Mouse (Mus musculus): ENCODE results near the gene Rapgef4. TPM values are rescaled to one million over a fixed set of nuclear protein-coding genes. Genes with fewer than 3 reads are reported as not detected.
A peak's percentile ranks its signal among the peaks of the same experiment; 100 is the strongest.

Gene Rapgef4
- 28.4 and 28.9 TPM in 2 replicates for polyA plus RNA-seq (2014; fragmentation: Nextera tagmentation; extraction: Ambion mirVana)

DNA sequence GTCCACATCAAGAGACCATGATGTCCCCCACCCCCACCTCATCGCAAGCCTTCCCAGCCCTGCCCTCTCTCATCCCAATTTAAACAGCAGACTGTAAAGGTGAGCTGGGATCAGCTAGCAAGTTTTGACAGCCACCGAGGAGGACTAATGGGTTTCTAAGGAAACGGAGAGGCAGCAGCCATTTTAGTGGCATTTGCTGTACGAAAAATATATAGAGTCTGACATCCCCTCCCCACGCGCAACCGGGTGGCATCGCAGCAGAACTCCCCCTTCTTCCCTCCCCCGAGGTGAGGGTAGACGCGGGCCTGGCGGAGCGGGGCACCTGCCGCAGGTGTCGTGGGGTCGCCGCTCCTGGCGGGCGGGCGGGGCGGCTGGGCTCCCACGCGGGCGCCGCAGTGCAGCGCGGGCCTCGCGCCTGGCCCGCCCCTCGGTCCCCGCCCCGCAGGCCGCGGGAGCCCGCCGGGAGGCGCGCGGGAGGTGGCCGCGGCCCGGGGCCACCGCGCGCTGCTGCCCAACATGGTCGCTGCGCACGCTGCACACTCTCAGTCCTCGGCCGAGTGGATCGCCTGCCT is at the start of gene Rapgef4:
Gene Rapgef4, plus strand, starts transcription at position 470 of the 572 bp plus-strand sequence.
- H3K27ac ChIP-seq: no peak within 1 kb of the TSS; the same call in 1 of the 2 replicates
- H3K4me2 ChIP-seq (replicated peaks): peak within 1 kb of the TSS; percentile 88
- no peaks in the 10 kb centered on the region for H3K27me3 ChIP-seq (ENCODE audit: control insufficient read depth, insufficient read depth, low read length)
- H3K9me3 ChIP-seq (ENCODE audit: control insufficient read depth, low read length): no peaks in the 10 kb centered on the region
- under 1% methylated on average over 47 of the region's 52 CpGs for WGBS
- H3K4me1 ChIP-seq (replicated peaks; ENCODE audit: control insufficient read depth, insufficient read depth, low read length): no peaks in the 10 kb centered on the region
- peak within 1 kb of the TSS; percentile 82 for H3K9ac ChIP-seq
- peak within 1 kb of the TSS; percentile 53 for H3K4me3 ChIP-seq (replicated peaks; ENCODE audit: low read length)
- ATAC-seq (ENCODE audit: low FRiP score) (peak; percentile 73), DNase-seq (ENCODE audit: low spot score) (peak; percentile 32)
- no peaks in the 10 kb centered on the region for H3K36me3 ChIP-seq (replicated peaks; ENCODE audit: control insufficient read depth, insufficient read depth)

DNA sequence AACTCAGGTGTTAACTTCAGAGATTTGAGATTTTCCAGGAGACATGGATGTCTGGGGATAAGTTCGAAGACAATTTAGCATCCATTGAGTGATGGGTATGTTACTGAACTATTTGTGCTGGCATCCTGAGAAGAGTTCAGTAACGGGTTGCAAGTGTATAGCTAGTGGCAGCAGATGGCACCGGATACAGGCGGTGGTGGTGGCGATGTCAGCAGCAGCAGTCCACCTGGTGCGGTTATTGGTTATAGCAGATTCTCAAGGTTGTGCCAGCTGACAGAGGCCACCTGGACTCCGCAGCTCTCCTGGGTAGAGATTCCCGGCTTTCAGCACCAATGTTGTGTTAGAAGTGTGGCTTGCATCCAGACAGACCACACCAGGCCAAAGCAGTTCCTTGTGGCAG is 47.0 kb upstream of the Rapgef4 start:
- Histone ChIP-seq H3K4me2 (replicated peaks) (no peak overlapping the region), H3K4me3 (replicated peaks; ENCODE audit: low read length) (no peak overlapping the region), H3K4me1 (replicated peaks; ENCODE audit: control insufficient read depth, insufficient read depth, low read length) (peaks cover 4% of the 10 kb centered on the region; the same call in 1 of the 2 replicates), H3K9me3 (ENCODE audit: control insufficient read depth, low read length) (no peaks in the 10 kb centered on the region), H3K9ac (no peak overlapping the region), H3K27me3 (ENCODE audit: control insufficient read depth, insufficient read depth, low read length) (no peaks in the 10 kb centered on the region), H3K27ac (no peak overlapping the region), H3K36me3 (replicated peaks; ENCODE audit: control insufficient read depth, insufficient read depth) (no peaks in the 10 kb centered on the region)
- WGBS: 93% methylated on average over 8 of the region's 8 CpGs
- ATAC-seq (ENCODE audit: low FRiP score) (no peak), DNase-seq (ENCODE audit: low spot score) (no peak)

DNA sequence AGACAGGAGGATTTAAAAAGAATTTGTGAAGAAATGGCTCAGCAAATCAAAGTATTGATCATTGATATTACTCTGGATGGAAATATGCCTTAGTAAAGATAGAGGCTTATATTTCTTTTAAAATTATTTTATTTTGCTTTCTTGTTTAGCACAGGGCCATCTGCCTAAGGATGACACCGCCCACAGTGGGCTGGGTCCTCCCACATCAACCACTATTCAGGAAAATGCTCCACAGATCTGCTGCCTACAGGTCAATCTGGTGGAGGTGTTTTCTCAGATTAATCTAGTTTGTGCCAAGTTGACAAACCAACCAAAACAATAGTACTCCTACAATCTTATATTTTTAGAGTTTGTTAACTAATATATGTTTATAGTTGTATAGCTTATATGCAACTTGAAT is 44.3 kb upstream of the Rapgef4 start:
- no peaks in the 10 kb centered on the region for H3K9me3 ChIP-seq (ENCODE audit: control insufficient read depth, low read length)
- no peaks in the 10 kb centered on the region for H3K27me3 ChIP-seq (ENCODE audit: control insufficient read depth, insufficient read depth, low read length)
- WGBS: 97% methylated on average over 1 of the region's 1 CpGs
- H3K36me3 ChIP-seq (replicated peaks; ENCODE audit: control insufficient read depth, insufficient read depth): no peaks in the 10 kb centered on the region
- H3K4me3 ChIP-seq (replicated peaks; ENCODE audit: low read length): no peak overlapping the region
- H3K4me1 ChIP-seq (replicated peaks; ENCODE audit: control insufficient read depth, insufficient read depth, low read length): peaks cover 4% of the 10 kb centered on the region; the same call in 1 of the 2 replicates
- no peak overlapping the region for H3K27ac ChIP-seq
- no peak overlapping the region for H3K9ac ChIP-seq
- ATAC-seq (ENCODE audit: low FRiP score) (no peak), DNase-seq (ENCODE audit: low spot score) (no peak)
- H3K4me2 ChIP-seq (replicated peaks): no peak overlapping the region

DNA sequence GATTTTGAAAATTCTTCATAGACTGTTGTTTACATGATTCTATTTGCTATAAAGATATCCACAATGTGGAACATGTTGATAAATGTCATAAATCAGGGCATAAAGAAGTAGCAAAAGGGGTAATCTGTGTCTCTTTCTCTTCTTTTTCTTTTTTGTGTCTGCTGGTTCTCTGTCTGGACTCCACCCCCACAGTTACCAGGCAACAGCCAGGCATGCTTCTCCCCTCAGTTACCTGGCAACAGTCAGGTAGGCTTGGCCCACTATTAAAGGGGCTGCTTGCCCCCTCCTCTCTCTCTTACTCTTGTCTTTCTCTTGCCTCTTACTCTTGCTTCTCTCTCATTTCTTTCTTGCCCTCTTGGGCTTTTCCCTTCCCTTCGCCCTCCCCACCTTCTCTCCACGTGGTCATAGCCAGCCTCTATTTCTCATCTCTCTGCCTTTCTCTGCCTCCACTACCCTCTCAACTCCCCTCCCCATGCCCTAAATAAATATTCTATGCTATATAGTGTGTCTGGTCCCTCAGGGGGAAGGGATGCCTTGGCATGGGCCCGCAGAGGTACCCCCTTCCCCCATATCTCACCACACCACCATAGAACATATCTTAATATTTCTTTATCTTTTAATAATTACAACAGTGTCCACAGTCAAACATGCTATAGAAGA is 43.3 kb upstream of the Rapgef4 start:
- no peak for ATAC-seq (ENCODE audit: low FRiP score)
- Histone ChIP-seq H3K9ac (no peak overlapping the region), H3K27ac (no peak overlapping the region), H3K4me3 (replicated peaks; ENCODE audit: low read length) (no peak overlapping the region), H3K36me3 (replicated peaks; ENCODE audit: control insufficient read depth, insufficient read depth) (no peaks in the 10 kb centered on the region), H3K9me3 (ENCODE audit: control insufficient read depth, low read length) (no peaks in the 10 kb centered on the region), H3K4me1 (replicated peaks; ENCODE audit: control insufficient read depth, insufficient read depth, low read length) (peaks cover 4% of the 10 kb centered on the region; the same call in 1 of the 2 replicates), H3K27me3 (ENCODE audit: control insufficient read depth, insufficient read depth, low read length) (no peaks in the 10 kb centered on the region), H3K4me2 (replicated peaks) (no peak overlapping the region)
- WGBS: 65% methylated on average over 3 of the region's 3 CpGs
- no peak for DNase-seq (ENCODE audit: low spot score)

DNA sequence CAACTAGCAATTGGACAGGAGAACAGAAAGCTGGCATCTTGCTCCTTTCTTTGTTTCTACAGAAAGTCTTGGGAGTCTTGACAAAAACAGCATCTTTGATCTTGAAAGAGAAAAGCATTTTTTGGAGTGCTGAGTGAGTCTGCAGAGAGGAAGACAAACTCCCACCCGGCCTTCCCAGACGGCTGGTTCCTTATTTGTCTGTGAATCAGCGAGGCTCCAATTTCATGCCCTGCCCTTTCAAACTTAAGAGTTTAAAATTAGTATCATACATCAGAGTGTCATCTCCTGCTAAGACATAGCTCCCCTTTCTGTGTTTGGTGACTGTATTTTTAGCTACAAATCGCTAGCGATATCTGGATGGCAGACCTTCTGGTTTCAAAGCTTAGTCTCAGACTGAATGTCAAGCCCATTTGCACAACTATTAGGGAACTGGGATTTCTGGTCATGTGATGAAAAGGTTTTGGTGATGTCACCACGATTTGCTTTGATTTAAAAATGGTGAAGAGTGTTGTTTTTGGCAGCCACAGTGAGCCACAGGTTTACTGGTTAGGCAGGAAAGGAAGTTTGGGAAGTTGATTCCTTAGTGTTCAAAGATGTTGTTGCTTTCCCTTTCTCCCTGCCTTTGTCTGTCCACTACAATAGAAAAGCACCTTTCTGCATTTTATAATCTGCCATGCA is 42.2 kb upstream of the Rapgef4 start:
- WGBS: 55% methylated on average over 6 of the region's 6 CpGs
- no peak for DNase-seq (ENCODE audit: low spot score)
- Histone ChIP-seq H3K4me3 (replicated peaks; ENCODE audit: low read length) (no peak overlapping the region), H3K4me2 (replicated peaks) (no peak overlapping the region), H3K9me3 (ENCODE audit: control insufficient read depth, low read length) (no peaks in the 10 kb centered on the region), H3K27ac (no peak overlapping the region), H3K4me1 (replicated peaks; ENCODE audit: control insufficient read depth, insufficient read depth, low read length) (peaks cover 4% of the 10 kb centered on the region; the same call in 1 of the 2 replicates), H3K9ac (no peak overlapping the region), H3K27me3 (ENCODE audit: control insufficient read depth, insufficient read depth, low read length) (no peaks in the 10 kb centered on the region), H3K36me3 (replicated peaks; ENCODE audit: control insufficient read depth, insufficient read depth) (no peaks in the 10 kb centered on the region)
- no peak for ATAC-seq (ENCODE audit: low FRiP score)

DNA sequence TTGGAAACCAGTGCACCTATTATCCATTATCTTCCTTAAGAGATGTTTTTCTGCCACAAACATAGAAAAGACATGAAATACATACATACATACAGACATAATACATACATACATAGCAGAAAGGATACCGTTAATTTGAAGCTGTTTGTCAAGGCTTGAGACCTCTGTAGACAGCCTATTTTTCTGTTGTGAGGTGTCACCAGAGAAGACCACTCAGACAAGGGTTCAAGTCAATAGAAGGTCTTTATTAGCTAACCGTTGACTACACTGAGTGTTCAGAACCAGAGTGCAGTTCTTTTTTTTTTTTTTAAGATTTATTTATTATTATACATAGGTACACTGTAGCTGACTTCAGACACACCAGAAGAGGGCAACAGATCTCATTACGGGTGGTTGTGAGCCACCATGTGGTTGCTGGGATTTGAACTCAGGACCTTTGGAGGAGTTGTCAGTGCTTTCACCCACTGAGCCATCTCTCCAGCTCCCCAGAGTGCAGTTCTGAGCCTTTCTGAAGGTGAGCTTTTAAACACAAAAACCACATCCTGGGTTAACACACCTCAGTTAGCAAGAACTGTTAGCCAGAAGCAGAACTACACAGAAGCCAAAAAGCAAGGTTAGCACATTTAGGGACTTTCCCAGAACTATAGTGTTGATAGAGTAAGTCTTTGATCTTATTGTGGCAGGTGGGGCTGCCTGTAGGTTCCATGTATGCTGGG is 39.9 kb upstream of the Rapgef4 start:
- H3K9ac ChIP-seq: no peak overlapping the region
- H3K27ac ChIP-seq: no peak overlapping the region
- ATAC-seq (ENCODE audit: low FRiP score) (no peak), DNase-seq (ENCODE audit: low spot score) (no peak)
- no peaks in the 10 kb centered on the region for H3K36me3 ChIP-seq (replicated peaks; ENCODE audit: control insufficient read depth, insufficient read depth)
- no peaks in the 10 kb centered on the region for H3K9me3 ChIP-seq (ENCODE audit: control insufficient read depth, low read length)
- H3K4me1 ChIP-seq (replicated peaks; ENCODE audit: control insufficient read depth, insufficient read depth, low read length): peaks cover 4% of the 10 kb centered on the region; the same call in 1 of the 2 replicates
- no peaks in the 10 kb centered on the region for H3K27me3 ChIP-seq (ENCODE audit: control insufficient read depth, insufficient read depth, low read length)
- WGBS: 98% methylated on average over 3 of the region's 3 CpGs
- H3K4me2 ChIP-seq (replicated peaks): no peak overlapping the region
- H3K4me3 ChIP-seq (replicated peaks; ENCODE audit: low read length): no peak overlapping the region

DNA sequence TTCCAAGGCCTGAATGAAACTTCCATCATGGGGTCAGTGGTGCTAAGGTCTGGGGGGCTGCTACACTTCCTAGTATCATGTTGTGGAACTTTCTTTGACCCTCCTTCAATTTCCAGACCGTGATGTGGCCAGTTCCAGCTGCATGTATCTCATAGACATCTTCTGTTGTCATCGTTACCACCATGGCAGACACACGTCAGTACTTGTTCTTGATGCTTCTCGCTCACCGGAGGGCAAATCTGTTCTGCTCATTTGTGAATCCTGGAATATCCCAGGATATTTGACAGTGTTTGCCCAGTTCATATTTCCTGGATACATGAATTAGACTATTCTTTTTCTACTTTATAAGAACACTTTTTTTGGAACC is 39.3 kb upstream of the Rapgef4 start:
- no peak overlapping the region for H3K27ac ChIP-seq
- H3K27me3 ChIP-seq (ENCODE audit: control insufficient read depth, insufficient read depth, low read length): no peaks in the 10 kb centered on the region
- 90% methylated on average over 5 of the region's 5 CpGs for WGBS
- DNase-seq (ENCODE audit: low spot score): no peak
- H3K4me2 ChIP-seq (replicated peaks): no peak overlapping the region
- no peaks in the 10 kb centered on the region for H3K9me3 ChIP-seq (ENCODE audit: control insufficient read depth, low read length)
- peaks cover 4% of the 10 kb centered on the region; the same call in 1 of the 2 replicates for H3K4me1 ChIP-seq (replicated peaks; ENCODE audit: control insufficient read depth, insufficient read depth, low read length)
- no peak for ATAC-seq (ENCODE audit: low FRiP score)
- no peaks in the 10 kb centered on the region for H3K36me3 ChIP-seq (replicated peaks; ENCODE audit: control insufficient read depth, insufficient read depth)
- H3K9ac ChIP-seq: no peak overlapping the region
- H3K4me3 ChIP-seq (replicated peaks; ENCODE audit: low read length): no peak overlapping the region

DNA sequence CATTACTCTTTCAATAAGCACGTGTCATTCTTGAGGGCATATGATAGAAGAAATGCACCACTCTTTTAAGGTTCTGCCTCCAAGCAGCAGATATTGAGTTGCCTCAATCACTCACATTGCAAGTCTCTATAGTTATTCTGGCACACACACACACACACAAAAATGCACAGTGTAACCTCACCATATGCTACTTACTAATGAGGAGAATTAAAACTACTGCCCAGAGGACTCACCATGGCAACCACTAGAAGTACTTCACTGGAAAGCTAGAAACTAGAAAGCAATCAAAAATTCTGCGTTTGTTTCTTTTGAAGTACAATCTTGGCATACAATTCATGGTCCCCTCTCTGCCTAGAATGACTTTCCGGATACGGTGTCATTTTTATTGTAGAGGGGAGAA is 29.8 kb upstream of the Rapgef4 start:
- no peak overlapping the region for H3K4me3 ChIP-seq (replicated peaks; ENCODE audit: low read length)
- no peak overlapping the region for H3K27ac ChIP-seq
- 0 out of 2 replicates have a peak, but pooled peaks cover 3% of the 10 kb centered on the region for H3K9me3 ChIP-seq (ENCODE audit: control insufficient read depth, low read length)
- H3K4me1 ChIP-seq (replicated peaks; ENCODE audit: control insufficient read depth, insufficient read depth, low read length): no peaks in the 10 kb centered on the region
- DNase-seq (ENCODE audit: low spot score): no peak
- ATAC-seq (ENCODE audit: low FRiP score): no peak
- H3K4me2 ChIP-seq (replicated peaks): no peak overlapping the region
- no peak overlapping the region for H3K9ac ChIP-seq
- H3K36me3 ChIP-seq (replicated peaks; ENCODE audit: control insufficient read depth, insufficient read depth): no peaks in the 10 kb centered on the region
- no peaks in the 10 kb centered on the region for H3K27me3 ChIP-seq (ENCODE audit: control insufficient read depth, insufficient read depth, low read length)
- WGBS: 76% methylated on average over 4 of the region's 4 CpGs

DNA sequence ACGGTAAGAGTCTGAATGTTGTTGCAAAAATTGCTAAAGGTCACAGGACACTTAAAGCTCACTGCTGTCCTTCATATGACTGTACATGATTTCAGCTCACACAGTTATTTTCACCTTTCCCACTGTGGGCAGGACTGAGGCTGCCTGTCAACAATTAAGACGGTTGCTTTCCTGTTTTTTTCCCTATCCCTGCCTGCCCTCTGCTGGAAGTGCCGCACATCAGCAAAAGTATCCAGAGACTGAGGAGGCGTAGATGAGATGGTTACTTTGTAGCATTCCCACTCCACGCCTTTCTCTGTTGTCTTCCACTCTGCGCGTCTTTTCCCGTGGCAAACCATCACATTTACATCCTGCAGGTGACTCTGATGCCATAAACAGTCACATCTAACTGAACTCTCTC is 25.4 kb upstream of the Rapgef4 start:
- Histone ChIP-seq H3K4me1 (replicated peaks; ENCODE audit: control insufficient read depth, insufficient read depth, low read length) (no peaks in the 10 kb centered on the region), H3K4me2 (replicated peaks) (no peak overlapping the region), H3K9me3 (ENCODE audit: control insufficient read depth, low read length) (no peaks in the 10 kb centered on the region), H3K27ac (no peak overlapping the region), H3K27me3 (ENCODE audit: control insufficient read depth, insufficient read depth, low read length) (no peaks in the 10 kb centered on the region), H3K36me3 (replicated peaks; ENCODE audit: control insufficient read depth, insufficient read depth) (no peaks in the 10 kb centered on the region), H3K9ac (no peak overlapping the region), H3K4me3 (replicated peaks; ENCODE audit: low read length) (no peak overlapping the region)
- 21% methylated on average over 8 of the region's 8 CpGs for WGBS
- DNase-seq (ENCODE audit: low spot score) (peak; percentile 69), ATAC-seq (ENCODE audit: low FRiP score) (no peak)

Data from hindbrain, embryonic 14.5 days (tissue).